Mouse (Mus musculus) embryonic facial prominence, embryonic 10.5 days (tissue): Measurements from ENCODE around the gene Polr3a. TPM values are rescaled to one million over a fixed set of nuclear protein-coding genes. Genes with fewer than 3 reads are reported as not detected.
A peak's percentile ranks its signal among the peaks of the same experiment; 100 is the strongest.

ENCODE experiments used
- DNase-seq: peaks from one replicate; pipeline ENCODE4 v3.0.0-alpha.2; 2017; ENCODE audit warnings: low spot score
- H3K27ac ChIP-seq: fragments of 300-500 bp; sonication (generic); replicated peaks from 2 replicates; pipeline ENCODE4 v1.5.1; 2016; ENCODE audit warnings: mild to moderate bottlenecking
- H3K27me3 ChIP-seq: fragments of 300-500 bp; sonication (generic); replicated peaks from 2 replicates; pipeline ENCODE4 v1.6.1; 2016; ENCODE audit warnings: low read depth, mild to moderate bottlenecking; ENCODE audit not compliant: poor library complexity, severe bottlenecking
- H3K36me3 ChIP-seq: fragments of 300-500 bp; sonication (generic); replicated peaks from 2 replicates; pipeline ENCODE4 v1.6.1; 2016; ENCODE audit warnings: mild to moderate bottlenecking, moderate library complexity
- H3K4me1 ChIP-seq: fragments of 300-500 bp; sonication (generic); 2 replicates; pipeline ENCODE4 v1.6.1; 2016
- H3K4me3 ChIP-seq: fragments of 300-500 bp; sonication (generic); 2 replicates; pipeline ENCODE4 v1.5.1; 2016; ENCODE audit warnings: mild to moderate bottlenecking, moderate library complexity
- H3K9me3 ChIP-seq: fragments of 300-500 bp; sonication (generic); 2 replicates; pipeline ENCODE4 v1.6.1; 2016; ENCODE audit warnings: mild to moderate bottlenecking
- WGBS: fragments of 180-500 bp; shearing (Covaris S2); methylation state at CpG from one replicate; pipeline ENCODE4 v1.1.7; 2016; 5-methylcytosine and 5-hydroxymethylcytosine counted together
- polyA plus RNA-seq: library from polyadenylated mRNA; unstranded; fragments of >200 nt; fragmentation: Nextera tagmentation; extraction: Ambion mirVana; gene quantifications from 2 replicates; pipeline ENCODE4 v1.2.1, GENCODE M21; 2016

The Polr3a gene
- 20.4 and 21.4 TPM in 2 replicates for polyA plus RNA-seq

- Histone ChIP-seq H3K27ac (peak within 1 kb of the TSS; percentile 86), H3K36me3 (peaks cover 29% of the 10 kb centered on the region), H3K9me3 (no peaks in the 10 kb centered on the region), H3K4me1 (peaks cover 17% of the 10 kb centered on the region), H3K4me3 (peak within 1 kb of the TSS; percentile 89), H3K27me3 (no peaks in the 10 kb centered on the region)
- peak; percentile 95 for DNase-seq
- under 1% methylated on average over 30 of the region's 30 CpGs for WGBS
These were observed at the start of gene Polr3a, which contains the start of gene Rps24 for GRCm38 (mm10) chr14:24486773-24487227. Gene Polr3a (minus strand): TSS chr14:24487058. Gene Rps24 (plus strand): TSS chr14:24487125.

GRCm38 (mm10) chr14:24534865-24535545 is 48.1 kb upstream of the Polr3a start:
- no peak overlapping the region for H3K4me3 ChIP-seq
- no peaks in the 10 kb centered on the region; the same call in 1 of the 2 replicates for H3K27me3 ChIP-seq
- no peak overlapping the region for H3K27ac ChIP-seq
- H3K9me3 ChIP-seq = no peaks in the 10 kb centered on the region
- peaks cover 33% of the 10 kb centered on the region for H3K4me1 ChIP-seq
- no peak for DNase-seq
- 76% methylated on average over 9 of the region's 9 CpGs for WGBS
- H3K36me3 ChIP-seq = no peaks in the 10 kb centered on the region

GRCm38 (mm10) chr14:24530228-24530627 is 43.4 kb upstream of the Polr3a start:
- Histone ChIP-seq H3K4me1 (peaks cover 48% of the 10 kb centered on the region), H3K27ac (peak overlapping the region; percentile 40; the same call in 1 of the 2 replicates), H3K27me3 (no peaks in the 10 kb centered on the region; the same call in 1 of the 2 replicates), H3K36me3 (no peaks in the 10 kb centered on the region), H3K9me3 (no peaks in the 10 kb centered on the region), H3K4me3 (peak overlapping the region; percentile 26; the same call in 1 of the 2 replicates)
- DNase-seq = peak; percentile 75
- WGBS = 2% methylated on average over 6 of the region's 6 CpGs

- WGBS = 73% methylated on average over 10 of the region's 10 CpGs
- Histone ChIP-seq H3K4me1 (peaks cover 27% of the 10 kb centered on the region), H3K9me3 (no peaks in the 10 kb centered on the region), H3K36me3 (no peaks in the 10 kb centered on the region), H3K4me3 (no peak overlapping the region), H3K27ac (no peak overlapping the region), H3K27me3 (no peaks in the 10 kb centered on the region; the same call in 1 of the 2 replicates)
- DNase-seq = no peak
These were observed 39.6 kb upstream of the Polr3a start for GRCm38 (mm10) chr14:24526440-24526839.

- no peaks in the 10 kb centered on the region for H3K9me3 ChIP-seq
- no peak overlapping the region for H3K4me3 ChIP-seq
- H3K36me3 ChIP-seq = no peaks in the 10 kb centered on the region
- H3K4me1 ChIP-seq = peaks cover 24% of the 10 kb centered on the region
- no peaks in the 10 kb centered on the region; the same call in 1 of the 2 replicates for H3K27me3 ChIP-seq
- WGBS = 76% methylated on average over 10 of the region's 10 CpGs
- H3K27ac ChIP-seq = no peak overlapping the region
- no peak for DNase-seq
These were observed 39.0 kb upstream of the Polr3a start for GRCm38 (mm10) chr14:24525677-24526415.

GRCm38 (mm10) chr14:24525137-24525536 is 38.3 kb upstream of the Polr3a start:
- Histone ChIP-seq H3K4me3 (no peak overlapping the region), H3K27me3 (no peaks in the 10 kb centered on the region; the same call in 1 of the 2 replicates), H3K36me3 (no peaks in the 10 kb centered on the region), H3K27ac (no peak overlapping the region), H3K9me3 (no peaks in the 10 kb centered on the region), H3K4me1 (peaks cover 17% of the 10 kb centered on the region)
- no peak for DNase-seq
- 70% methylated on average over 3 of the region's 3 CpGs for WGBS

- no peaks in the 10 kb centered on the region for H3K27me3 ChIP-seq
- 80% methylated on average over 8 of the region's 8 CpGs for WGBS
- H3K36me3 ChIP-seq = no peaks in the 10 kb centered on the region
- H3K27ac ChIP-seq = no peak overlapping the region
- DNase-seq = no peak
- no peak overlapping the region for H3K4me3 ChIP-seq
- no peaks in the 10 kb centered on the region for H3K9me3 ChIP-seq
- H3K4me1 ChIP-seq = peaks cover 9% of the 10 kb centered on the region
These were observed 34.7 kb upstream of the Polr3a start for GRCm38 (mm10) chr14:24521597-24521996.

- Histone ChIP-seq H3K4me1 (peaks cover 15% of the 10 kb centered on the region), H3K27ac (no peak overlapping the region), H3K27me3 (peaks cover 5% of the 10 kb centered on the region; the same call in 1 of the 2 replicates), H3K4me3 (no peak overlapping the region), H3K9me3 (peaks cover 9% of the 10 kb centered on the region), H3K36me3 (no peaks in the 10 kb centered on the region)
- 88% methylated on average over 6 of the region's 6 CpGs for WGBS
- DNase-seq = no peak
These were observed 25.8 kb upstream of the Polr3a start for GRCm38 (mm10) chr14:24512527-24513161.

- no peak for DNase-seq
- H3K27me3 ChIP-seq = peaks cover 9% of the 10 kb centered on the region; the same call in 1 of the 2 replicates
- peaks cover 25% of the 10 kb centered on the region for H3K4me1 ChIP-seq
- peaks cover 9% of the 10 kb centered on the region for H3K9me3 ChIP-seq
- 86% methylated on average over 2 of the region's 2 CpGs for WGBS
- H3K27ac ChIP-seq = no peak overlapping the region
- H3K4me3 ChIP-seq = no peak overlapping the region
- H3K36me3 ChIP-seq = no peaks in the 10 kb centered on the region
These were observed 23.8 kb upstream of the Polr3a start for GRCm38 (mm10) chr14:24510679-24511078.

- Histone ChIP-seq H3K36me3 (no peaks in the 10 kb centered on the region), H3K9me3 (peaks cover 9% of the 10 kb centered on the region), H3K4me3 (no peak overlapping the region), H3K27me3 (peaks cover 9% of the 10 kb centered on the region; the same call in 1 of the 2 replicates), H3K4me1 (peaks cover 25% of the 10 kb centered on the region), H3K27ac (no peak overlapping the region)
- no peak for DNase-seq
- WGBS = 100% methylated on average over 1 of the region's 1 CpGs
These were observed 23.4 kb upstream of the Polr3a start for GRCm38 (mm10) chr14:24510218-24510617.

GRCm38 (mm10) chr14:24509557-24509956 is 22.7 kb upstream of the Polr3a start:
- WGBS = 77% methylated on average over 5 of the region's 5 CpGs
- Histone ChIP-seq H3K4me3 (no peak overlapping the region), H3K27ac (no peak overlapping the region), H3K4me1 (peaks cover 25% of the 10 kb centered on the region), H3K27me3 (peaks cover 9% of the 10 kb centered on the region; the same call in 1 of the 2 replicates), H3K36me3 (no peaks in the 10 kb centered on the region), H3K9me3 (peaks cover 9% of the 10 kb centered on the region)
- no peak for DNase-seq

GRCm38 (mm10) chr14:24508070-24508773 is 21.4 kb upstream of the Polr3a start:
- H3K4me1 ChIP-seq = peaks cover 25% of the 10 kb centered on the region
- peaks cover 9% of the 10 kb centered on the region; the same call in 1 of the 2 replicates for H3K27me3 ChIP-seq
- peak overlapping the region; percentile 55; the same call in 1 of the 2 replicates for H3K27ac ChIP-seq
- 23% methylated on average over 18 of the region's 18 CpGs for WGBS
- H3K9me3 ChIP-seq = peaks cover 9% of the 10 kb centered on the region
- peak overlapping the region; percentile 33 for H3K4me3 ChIP-seq
- DNase-seq = peak; percentile 37
- H3K36me3 ChIP-seq = no peaks in the 10 kb centered on the region
